Mouse (Mus musculus): Measurements from ENCODE around the gene S100z.

S100z gene

GRCm38 (mm10) chr13:95478671-95479413, at the start of gene S100z:
Gene S100z, minus strand, starts transcription at chr13:95478721.
- no peak for DNase-seq (ENCODE audit: low read depth, low spot score)

GRCm38 (mm10) chr13:95524674-95525491, 46.4 kb upstream of the S100z start, which contains the start of gene F2rl1:
Gene F2rl1, minus strand, starts transcription at chr13:95525227.
- peak; percentile 92 for DNase-seq (ENCODE audit: low read depth, low spot score)

GRCm38 (mm10) chr13:95524424-95524673, 45.8 kb upstream of the S100z start:
- no peak for DNase-seq (ENCODE audit: low read depth, low spot score)

- peak; percentile 49 for DNase-seq (ENCODE audit: low read depth, low spot score)
Observed at GRCm38 (mm10) chr13:95523659-95524423, 45.3 kb upstream of the S100z start.

- no peak for DNase-seq (ENCODE audit: low read depth, low spot score)
Observed at GRCm38 (mm10) chr13:95522176-95522575, 43.7 kb upstream of the S100z start.

DNA sequence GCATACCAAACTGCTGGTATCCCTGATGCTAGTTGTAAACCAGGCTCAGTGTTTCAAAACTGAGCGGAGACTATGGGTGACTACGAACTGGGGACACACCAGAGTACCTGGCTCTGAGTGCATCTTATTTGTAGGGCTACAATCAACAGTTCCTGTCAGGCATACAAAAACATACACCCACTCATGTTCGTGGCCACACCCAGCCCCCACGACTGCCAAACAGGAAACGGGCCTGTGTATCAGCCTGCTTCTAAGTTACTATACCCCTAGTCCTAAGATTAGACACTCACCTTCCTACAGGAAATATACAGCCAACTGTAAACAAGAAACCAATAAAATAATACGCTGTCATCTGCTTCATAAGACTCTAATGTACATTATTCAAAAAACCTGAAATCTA, 42.5 kb upstream of the S100z start:
- no peak for DNase-seq (ENCODE audit: low read depth, low spot score)

DNA sequence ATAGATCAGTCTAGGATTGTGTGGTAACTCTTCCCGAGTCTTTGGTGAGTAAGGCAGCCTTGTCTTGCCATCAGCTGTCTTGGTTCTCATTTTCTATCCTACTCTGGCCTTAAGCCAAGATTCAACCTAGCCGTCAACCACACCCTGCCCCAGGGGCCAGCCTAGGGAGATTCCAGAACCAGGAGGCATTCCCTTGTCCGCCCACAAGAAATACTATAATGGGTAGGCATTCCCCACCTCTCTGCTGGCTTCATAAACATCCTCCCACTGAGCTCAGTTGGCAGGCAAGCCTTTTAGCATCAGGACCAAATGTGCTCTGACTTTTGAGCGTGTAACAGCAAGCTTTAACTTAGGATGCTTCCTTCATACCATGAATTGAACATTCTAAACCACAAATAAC, 36.2 kb upstream of the S100z start:
- DNase-seq (ENCODE audit: low read depth, low spot score), result peak; percentile 86

DNA sequence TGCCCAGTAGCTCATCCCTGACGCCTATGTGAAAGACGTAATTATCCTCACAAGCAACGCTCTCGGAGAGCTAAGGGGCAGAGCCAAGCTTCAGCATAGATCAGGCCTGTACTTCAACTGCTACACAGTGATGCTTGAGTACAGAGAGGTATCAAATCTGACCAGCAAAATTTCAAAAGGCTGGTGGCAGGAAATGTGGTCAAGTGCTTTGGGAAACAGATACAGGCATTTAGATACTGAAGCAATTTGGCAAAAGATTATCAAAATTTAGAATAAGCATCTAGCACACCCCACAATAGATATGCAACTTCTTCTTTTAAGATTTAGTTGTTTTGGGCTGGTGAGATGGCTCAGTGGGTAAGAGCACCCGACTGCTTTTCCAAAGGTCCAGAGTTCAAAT, 31.5 kb upstream of the S100z start:
- no peak for DNase-seq (ENCODE audit: low read depth, low spot score)

DNA sequence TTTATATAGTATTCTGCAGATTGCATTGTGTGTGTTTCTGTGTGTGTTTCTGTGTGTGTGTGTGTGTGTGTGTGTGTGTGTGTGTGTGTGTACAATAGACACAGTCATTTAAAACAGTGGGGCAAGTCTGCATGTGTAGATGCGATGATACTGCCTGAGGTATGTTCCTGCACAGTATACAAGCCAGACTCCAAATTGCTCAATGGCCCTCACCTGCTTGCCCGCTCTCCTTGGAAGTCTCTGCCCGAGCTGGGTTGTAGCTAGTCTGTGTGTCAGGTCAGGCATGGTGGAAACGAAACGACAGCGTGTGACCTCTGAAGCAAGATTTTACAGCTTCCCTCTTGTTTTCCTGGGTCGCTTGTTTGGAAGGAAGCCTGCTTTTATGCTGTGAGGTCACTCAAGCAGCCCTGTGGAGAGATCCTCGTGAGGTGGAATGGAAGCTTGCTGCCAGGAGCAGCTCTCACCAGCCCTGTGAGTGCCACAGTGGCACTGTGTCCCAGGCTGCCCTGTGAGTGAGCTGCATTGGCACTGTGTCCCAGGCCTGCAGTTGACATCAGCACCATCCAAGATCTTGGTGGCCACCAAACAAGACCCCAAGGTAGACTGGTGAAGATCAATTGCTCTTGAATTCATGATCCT, 24.9 kb upstream of the S100z start:
- DNase-seq (ENCODE audit: low read depth, low spot score), result no peak

GRCm38 (mm10) chr13:95496601-95497000, 18.1 kb upstream of the S100z start:
- no peak for DNase-seq (ENCODE audit: low read depth, low spot score)

DNA sequence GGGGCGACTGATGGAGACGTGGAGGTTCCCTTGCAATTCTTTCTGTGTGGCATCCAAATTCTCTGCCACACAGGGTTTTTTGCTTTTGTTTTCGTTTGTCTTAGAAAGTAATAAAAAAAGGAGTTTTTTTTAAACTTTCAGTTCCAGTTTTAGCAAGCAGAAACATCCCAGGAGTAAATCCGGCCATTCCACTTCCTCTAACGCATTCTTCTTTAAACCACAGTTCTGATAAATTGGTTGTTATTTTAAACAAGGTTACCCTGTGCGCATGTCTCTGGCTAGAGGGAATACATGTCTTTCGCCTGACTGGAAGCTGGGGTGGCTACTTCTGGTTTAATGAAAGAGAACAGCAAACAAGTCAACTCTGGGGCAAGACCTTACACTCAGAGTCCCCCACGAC, 16.3 kb upstream of the S100z start:
- DNase-seq (ENCODE audit: low read depth, low spot score), result no peak

DNA sequence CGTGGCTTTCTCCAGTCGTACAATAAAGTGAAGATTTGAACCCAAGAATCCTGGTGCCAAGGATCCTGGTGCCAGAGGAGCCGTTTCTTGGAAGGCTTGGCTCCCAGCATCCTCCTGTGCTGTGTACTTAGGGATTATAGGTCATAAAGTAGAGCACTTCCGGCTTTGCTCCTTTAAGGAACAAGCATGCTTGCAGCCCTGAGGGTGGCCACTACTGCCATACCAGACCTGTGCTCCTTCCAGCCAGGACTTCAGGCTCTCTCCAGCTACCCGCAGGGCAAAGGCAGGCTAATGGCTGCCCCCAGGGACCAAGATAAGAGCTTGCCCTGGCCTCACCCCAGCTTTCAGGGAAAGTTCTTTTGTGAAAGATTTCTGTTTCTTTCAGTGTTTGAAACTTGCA, 14.8 kb upstream of the S100z start:
- DNase-seq (ENCODE audit: low read depth, low spot score), result no peak

DNA sequence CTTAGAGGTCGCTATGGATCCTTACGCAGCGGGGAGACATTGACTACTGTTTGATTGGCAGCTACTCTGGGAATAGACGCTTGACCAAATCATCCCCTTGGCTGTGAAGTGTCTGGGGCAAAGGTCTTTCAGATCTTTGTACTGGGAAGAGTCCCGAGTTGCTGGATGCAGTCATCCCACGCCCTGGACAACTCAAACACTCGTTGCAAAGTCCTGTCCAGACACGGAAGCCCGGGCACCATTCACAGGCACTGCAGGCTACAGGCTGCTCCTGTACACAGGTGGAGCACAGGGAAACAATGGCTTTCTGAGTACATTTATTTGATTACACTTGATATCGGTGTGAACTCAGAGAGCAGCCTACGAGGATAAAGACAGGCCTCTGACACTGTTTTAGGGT, 12.8 kb upstream of the S100z start:
- DNase-seq (ENCODE audit: low read depth, low spot score), result no peak

DNA sequence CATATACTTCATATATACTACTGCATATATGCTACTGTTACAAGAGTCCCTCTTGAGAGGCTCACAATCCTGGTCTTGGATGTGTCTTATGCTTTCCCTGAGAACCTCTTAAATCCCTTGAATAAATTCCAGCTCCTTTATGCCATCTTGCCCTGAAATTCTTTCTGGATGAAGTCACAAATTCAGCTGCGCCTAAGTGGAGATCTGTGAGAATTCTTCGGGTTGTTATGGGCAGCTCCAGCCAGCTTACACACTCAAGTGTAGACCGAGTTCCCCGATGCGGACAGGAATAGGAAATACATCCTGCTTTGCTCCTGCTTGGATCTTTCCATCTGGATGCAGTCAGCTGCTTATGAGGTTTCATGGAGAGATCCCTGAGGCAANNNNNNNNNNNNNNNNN, 6.1 kb upstream of the S100z start:
- peak; percentile 58 for DNase-seq (ENCODE audit: low read depth, low spot score)

DNA sequence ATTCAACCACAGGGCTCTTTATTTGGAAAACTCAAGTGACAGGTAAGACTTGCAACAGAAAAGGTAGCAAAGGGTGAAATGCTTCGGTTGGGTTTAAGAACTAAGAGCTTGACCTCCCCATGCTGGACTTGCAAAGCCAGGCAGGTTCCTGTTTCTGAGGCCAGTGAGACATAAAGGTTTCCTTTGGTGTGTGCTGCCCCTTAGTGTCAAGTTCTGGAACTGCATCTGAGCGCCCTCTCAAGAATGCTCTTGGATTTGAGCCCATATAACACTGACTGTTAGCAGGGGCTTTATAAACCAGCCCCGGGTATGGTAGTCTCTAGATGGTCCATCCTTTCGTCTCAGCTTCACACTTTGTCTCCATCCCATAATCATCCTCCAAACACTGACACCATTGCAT, 2.9 kb upstream of the S100z start:
- DNase-seq (ENCODE audit: low read depth, low spot score), result peak; percentile 79

- DNase-seq (ENCODE audit: low read depth, low spot score), result no peak
Observed at GRCm38 (mm10) chr13:95477173-95477572, 1.3 kb downstream of the S100z start.

- DNase-seq (ENCODE audit: low read depth, low spot score), result no peak
Observed at GRCm38 (mm10) chr13:95475124-95475523, 3.4 kb downstream of the S100z start.

DNA sequence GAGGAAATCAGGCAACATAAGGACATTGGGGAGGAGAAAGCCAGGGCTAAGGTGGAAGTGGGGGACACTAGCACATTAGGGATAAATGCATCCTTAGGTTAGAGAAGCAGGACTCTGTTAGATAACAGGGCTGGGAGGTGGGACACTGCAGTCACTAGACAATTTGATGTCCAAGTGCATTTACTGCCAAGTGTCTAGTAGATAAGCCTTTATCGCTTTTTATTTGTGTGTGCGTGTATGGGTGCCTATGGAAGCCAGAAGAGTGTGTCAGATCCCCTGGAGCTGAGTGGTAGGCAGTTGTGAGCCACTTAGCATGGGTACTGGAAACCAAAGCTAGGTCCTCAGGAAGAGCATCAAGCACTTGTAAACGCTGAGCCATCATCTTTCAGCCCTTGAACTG, 4.2 kb downstream of the S100z start:
- no peak for DNase-seq (ENCODE audit: low read depth, low spot score)

GRCm38 (mm10) chr13:95470970-95471369, 7.6 kb downstream of the S100z start:
- peak; percentile 60 for DNase-seq (ENCODE audit: low read depth, low spot score)

GRCm38 (mm10) chr13:95451529-95451928, 27.0 kb downstream of the S100z start:
- DNase-seq (ENCODE audit: low read depth, low spot score), result no peak

- DNase-seq (ENCODE audit: low read depth, low spot score), result no peak
Observed at GRCm38 (mm10) chr13:95450636-95451210, 27.8 kb downstream of the S100z start.

GRCm38 (mm10) chr13:95449730-95450129, 28.8 kb downstream of the S100z start:
- no peak for DNase-seq (ENCODE audit: low read depth, low spot score)
